Mouse (Mus musculus): Measurements from ENCODE around the gene Nectin2.
"Not testable (repeated sequence)": the region's sequence is repeated elsewhere in the genome, so short reads cannot be mapped to it uniquely, and the experiment has no call there.

Nectin2 gene

DNA sequence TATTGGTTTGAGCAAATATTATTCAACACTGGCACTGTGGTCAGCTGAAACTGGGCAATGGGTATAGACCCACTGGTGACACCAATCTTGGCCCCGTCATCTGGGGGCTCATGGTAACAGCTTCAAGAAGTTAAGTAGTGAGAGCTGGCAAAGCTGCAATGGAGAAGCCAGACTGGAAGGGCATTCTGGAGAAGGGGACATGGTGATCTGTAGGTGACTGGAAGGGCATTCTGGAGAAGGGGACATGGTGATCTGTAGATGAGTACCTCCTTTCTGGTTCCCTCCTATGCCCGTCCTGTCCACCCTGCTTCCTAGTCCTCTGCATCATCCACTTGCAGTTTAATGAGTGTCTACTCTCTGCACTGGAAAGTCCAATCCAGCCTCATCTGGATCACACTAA is 61.7 kb downstream of the Nectin2 start:
- no peak for DNase-seq (ENCODE audit: low spot score)

DNA sequence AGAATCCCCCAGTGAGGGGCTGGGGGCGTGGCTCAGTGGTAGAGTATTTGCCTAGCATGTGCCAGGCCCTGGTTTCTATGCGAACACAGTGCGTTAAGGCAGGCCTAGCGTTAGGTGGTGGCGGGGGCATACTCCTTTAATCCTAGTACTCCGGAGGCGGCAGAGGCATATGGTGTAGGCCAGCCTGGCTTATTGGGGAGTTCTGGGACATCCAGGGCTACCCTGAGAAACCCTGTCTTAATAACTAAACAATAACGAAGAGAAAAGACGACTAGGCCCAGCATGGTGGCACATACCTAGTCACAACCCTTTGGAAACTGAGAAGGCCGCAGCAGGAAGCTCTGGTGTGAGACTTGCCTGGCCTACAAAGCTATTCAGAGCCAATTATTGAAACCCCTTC is 62.2 kb downstream of the Nectin2 start:
- DNase-seq (ENCODE audit: low spot score): no peak

- DNase-seq (ENCODE audit: low spot score): not testable (repeated sequence)
Measured at GRCm38 (mm10) chr7:19686927-19687583, 63.2 kb downstream of the Nectin2 start.

GRCm38 (mm10) chr7:19686521-19686920 is 63.8 kb downstream of the Nectin2 start:
- DNase-seq (ENCODE audit: low spot score): no peak

- no peak for DNase-seq (ENCODE audit: low spot score)
Measured at GRCm38 (mm10) chr7:19685374-19685773, 64.9 kb downstream of the Nectin2 start.

GRCm38 (mm10) chr7:19683771-19684201 is 66.5 kb downstream of the Nectin2 start:
- no peak for DNase-seq (ENCODE audit: low spot score)

- no peak for DNase-seq (ENCODE audit: low spot score)
Measured at GRCm38 (mm10) chr7:19682979-19683378, 67.3 kb downstream of the Nectin2 start.

GRCm38 (mm10) chr7:19681202-19681694 is 69.0 kb downstream of the Nectin2 start, which contains the start of the genes Gm44805 and Apoc4:
TSS of gene Gm44805 (minus strand) at chr7:19681423.
TSS of gene Apoc4 (minus strand) at chr7:19681479.
- DNase-seq (ENCODE audit: low spot score): no peak

GRCm38 (mm10) chr7:19680702-19681101 is 69.6 kb downstream of the Nectin2 start:
- DNase-seq (ENCODE audit: low spot score): no peak

DNA sequence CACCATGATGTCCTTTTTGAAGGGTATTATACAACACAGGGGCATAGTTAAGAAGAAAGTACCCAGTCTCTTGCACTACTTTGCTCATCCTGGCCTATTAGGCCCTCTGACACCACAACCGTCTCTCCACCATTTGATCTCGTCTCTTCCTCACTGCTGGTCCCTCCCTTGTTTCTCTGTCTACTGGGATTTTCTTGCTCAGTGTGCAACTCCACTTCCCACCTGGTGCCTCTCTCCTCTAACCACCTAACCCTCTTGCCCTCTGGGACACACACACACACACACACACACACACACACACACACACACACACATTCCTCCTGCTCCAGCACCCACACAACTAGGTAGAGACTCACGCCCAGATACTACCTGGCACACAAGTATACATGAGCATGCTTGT is 71.4 kb downstream of the Nectin2 start:
- no peak for DNase-seq (ENCODE audit: low spot score)

DNA sequence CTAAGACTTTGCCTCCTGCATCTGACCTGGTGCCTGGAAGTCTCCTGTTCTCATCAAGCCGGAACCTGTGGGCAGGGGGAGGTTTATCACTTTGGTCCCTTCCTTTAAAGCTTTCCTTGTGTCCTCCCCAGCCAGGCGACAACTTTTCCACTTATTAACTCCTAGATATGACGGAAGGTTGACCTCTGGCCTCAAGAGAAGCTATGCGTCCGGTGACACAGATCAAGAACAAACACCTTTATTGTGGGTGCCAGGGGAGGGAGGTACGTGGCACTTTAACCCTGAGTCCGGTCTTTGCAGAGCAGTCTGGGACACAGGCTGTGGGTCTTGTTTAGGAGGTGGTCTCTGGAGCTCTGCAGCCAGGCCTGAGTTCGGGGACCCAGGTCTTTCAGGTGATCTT is 72.4 kb downstream of the Nectin2 start, which contains the start of gene Apoc2:
Apoc2 (minus strand) TSS at position 70 of the 400 bp plus-strand sequence.
- DNase-seq (ENCODE audit: low spot score): no peak

GRCm38 (mm10) chr7:19676662-19677061 is 73.6 kb downstream of the Nectin2 start:
- no peak for DNase-seq (ENCODE audit: low spot score)

DNA sequence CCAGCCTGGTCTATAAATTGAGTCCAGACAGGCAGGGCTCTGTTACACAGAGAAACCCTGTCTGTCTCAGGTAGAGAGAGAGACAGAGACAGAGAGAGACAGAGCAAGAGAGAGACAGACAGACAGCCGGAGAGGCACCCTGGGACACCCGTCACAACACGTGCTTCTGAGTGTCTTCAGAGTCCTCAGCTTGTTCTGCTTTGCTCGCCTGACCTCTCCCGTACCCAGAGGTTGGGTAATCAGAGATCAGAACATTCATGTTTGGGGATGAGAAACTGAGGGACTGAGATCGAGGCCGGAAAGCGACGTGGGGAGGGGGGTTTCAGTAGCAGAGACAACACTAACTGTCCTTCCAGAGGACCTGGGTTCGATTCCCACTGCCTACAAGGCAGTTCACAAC is 74.5 kb downstream of the Nectin2 start:
- no peak for DNase-seq (ENCODE audit: low spot score)

- no peak for DNase-seq (ENCODE audit: low spot score)
Measured at GRCm38 (mm10) chr7:19673083-19673699, 77.1 kb downstream of the Nectin2 start.

GRCm38 (mm10) chr7:19671511-19671910 is 78.8 kb downstream of the Nectin2 start:
- DNase-seq (ENCODE audit: low spot score): no peak

DNA sequence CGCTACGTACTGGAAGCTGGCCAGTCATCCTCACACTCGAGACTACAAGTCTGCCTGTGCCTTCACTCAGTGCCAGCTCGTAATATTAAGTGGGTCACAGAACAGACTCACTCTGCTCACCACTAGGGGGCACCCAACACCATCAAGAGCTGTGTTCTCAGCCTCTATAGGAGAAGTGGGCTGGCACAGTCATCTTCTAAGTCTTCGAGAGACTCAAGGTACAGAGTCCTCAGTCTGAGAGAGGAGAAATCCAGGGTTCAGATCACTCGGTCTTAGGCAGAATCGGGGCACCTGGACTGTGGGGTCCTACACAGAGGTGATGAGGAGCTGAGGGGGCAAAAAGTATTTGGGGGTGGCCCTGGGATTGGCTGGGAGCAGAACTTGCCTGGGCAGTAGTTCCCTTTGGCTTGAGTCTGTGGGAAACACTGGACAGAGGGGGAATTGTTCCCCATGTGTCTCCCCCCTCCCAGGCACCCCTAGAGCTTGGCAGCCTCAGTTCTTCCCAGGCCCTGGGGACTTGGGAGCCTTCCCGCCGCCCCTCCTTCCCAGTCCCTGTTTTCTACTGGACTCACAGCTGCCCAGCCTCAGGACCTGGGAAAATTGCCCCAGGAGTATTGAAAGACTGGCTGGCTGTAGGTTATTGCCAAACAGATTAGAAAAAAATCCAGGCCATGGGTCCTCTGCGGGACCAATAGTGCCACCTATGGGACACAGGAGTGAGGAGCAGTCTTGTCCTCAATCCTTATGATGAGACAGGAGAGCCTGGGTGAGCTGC is 81.1 kb downstream of the Nectin2 start:
- peak; percentile 82 for DNase-seq (ENCODE audit: low spot score)

DNA sequence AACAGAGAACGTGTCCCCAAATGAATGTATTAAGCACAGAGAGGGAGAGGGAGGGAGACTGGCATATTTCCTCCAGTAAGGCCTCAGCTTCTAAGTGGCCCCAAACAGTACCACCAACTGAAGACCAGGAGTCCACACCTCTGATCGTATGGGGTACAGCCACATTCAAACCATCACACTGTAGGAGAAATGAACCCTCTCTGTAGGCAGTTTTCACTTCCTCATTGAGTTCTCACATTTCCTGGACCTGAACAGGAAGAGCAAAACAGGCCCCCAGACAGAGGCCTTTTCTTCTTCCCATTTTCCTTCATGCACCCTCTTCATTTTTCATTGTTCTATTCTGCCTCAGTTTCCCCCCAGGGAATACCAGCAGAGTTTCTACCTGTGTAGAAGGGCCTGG is 82.8 kb downstream of the Nectin2 start:
- DNase-seq (ENCODE audit: low spot score): no peak

DNA sequence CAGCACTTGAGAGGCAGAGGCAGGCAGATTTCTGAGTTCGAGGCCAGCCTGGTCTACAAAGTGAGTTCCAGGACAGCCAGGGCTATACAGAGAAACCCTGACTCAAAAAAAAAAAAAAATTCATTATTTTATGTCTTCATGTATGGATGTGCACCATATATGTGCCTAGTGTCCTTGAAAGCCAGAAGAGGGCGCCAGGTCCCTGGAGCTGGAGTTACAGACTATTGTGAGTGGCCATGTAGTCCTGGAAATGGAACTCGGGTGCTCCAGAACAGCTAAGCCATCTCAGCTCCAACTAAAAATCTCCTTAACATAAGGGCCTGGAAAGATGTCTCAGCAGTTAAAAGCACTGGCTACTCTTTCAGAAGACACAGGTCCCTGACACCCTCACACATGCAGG is 83.5 kb downstream of the Nectin2 start:
- no peak for DNase-seq (ENCODE audit: low spot score)

Data from ovary, postnatal 36 days (tissue).